Mouse (Mus musculus): ENCODE measurements around the gene Atg2a. TPM values are rescaled to one million over a fixed set of nuclear protein-coding genes. Genes with fewer than 3 reads are reported as not detected.

Gene Atg2a
- polyA plus RNA-seq (2015; fragmentation: Nextera tagmentation; extraction: Ambion mirVana), result 10.3 and 12.6 TPM in 2 replicates

DNA sequence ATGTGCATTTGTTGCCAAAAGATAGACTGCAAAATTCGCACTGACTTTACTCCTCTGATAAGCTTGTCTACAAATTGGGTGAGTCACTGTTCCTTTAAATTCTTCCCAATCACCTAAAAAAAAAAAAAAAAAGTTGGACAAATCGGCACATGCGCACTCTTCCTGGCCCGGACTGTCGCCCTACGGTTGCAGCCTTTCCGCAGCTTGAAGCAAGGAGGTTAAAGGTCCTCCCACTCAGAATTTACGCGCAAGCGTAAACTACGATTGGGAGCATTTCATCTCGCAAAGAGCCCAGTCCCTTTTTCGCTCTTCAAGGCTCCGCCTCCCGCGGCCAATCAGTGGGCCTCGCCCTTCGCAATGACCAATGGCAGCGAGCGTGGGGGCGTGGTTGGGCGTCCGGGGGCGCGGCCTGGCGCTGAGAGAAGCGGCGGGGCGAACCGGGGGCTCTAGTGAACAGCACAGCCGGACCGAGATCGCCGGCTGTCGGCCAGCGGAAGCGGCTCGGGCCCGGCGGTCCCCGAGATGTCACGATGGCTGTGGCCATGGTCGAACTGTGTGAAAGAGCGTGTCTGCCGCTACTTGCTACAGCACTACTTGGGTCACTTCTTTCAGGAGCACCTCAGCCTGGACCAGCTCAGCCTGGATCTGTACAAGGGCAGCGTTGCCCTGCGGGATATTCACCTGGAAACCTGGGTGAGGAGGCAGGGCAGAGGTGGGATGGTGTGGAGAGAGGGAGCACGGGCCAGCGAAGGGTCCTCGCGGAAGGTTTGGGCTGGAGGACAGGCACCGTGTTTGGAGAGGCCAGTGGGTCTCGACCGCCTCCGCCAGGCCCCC, at the start of gene Atg2a:
Atg2a (plus strand) TSS at position 395 of the 834 bp plus-strand sequence.
- Histone ChIP-seq H3K4me1 (replicated peaks; ENCODE audit: control insufficient read depth, insufficient read depth, low read length) (peaks cover 8% of the 10 kb centered on the region), H3K4me2 (ENCODE audit: low read depth, low read length) (peak within 1 kb of the TSS; percentile 94), H3K4me3 (ENCODE audit: low read length) (peak within 1 kb of the TSS; percentile 95), H3K27me3 (ENCODE audit: control insufficient read depth, insufficient read depth, low read depth, low read length) (no peaks in the 10 kb centered on the region), H3K27ac (ENCODE audit: low read length) (peak within 1 kb of the TSS; percentile 82), H3K36me3 (ENCODE audit: control insufficient read depth, insufficient read depth, low read length) (peaks cover 6% of the 10 kb centered on the region; the same call in 1 of the 2 replicates), H3K9me3 (ENCODE audit: control insufficient read depth, low read length) (no peaks in the 10 kb centered on the region), H3K9ac (ENCODE audit: low read length) (peak within 1 kb of the TSS; percentile 97)
- WGBS, result under 1% methylated on average over 55 of the region's 55 CpGs
- ATAC-seq (ENCODE audit: low read depth), result peak; percentile 96

DNA sequence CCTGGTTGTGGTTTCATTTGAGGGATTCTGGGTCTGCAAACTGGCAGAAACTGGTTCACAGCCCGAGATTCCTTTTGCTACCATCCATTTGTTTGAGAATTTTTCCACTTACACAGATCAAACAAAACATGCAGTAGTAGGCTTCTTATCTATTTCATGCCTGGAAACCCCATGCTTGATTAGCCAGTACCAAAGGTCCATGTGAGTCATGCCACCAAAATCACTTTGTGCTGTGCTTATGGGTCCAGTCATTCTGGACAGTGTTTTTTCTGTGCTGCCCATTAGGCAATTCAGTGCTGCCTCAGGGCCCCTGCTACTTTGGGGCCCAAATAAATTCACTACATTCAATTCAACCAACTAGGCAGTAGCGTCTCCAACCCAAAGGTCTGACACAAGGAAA, 37.2 kb upstream of the Atg2a start:
- no peaks in the 10 kb centered on the region for H3K27me3 ChIP-seq (ENCODE audit: control insufficient read depth, insufficient read depth, low read depth, low read length)
- H3K9ac ChIP-seq (ENCODE audit: low read length), result no peak overlapping the region
- H3K27ac ChIP-seq (ENCODE audit: low read length), result no peak overlapping the region
- WGBS, result 54% methylated on average over 2 of the region's 2 CpGs
- no peaks in the 10 kb centered on the region for H3K9me3 ChIP-seq (ENCODE audit: control insufficient read depth, low read length)
- no peaks in the 10 kb centered on the region for H3K36me3 ChIP-seq (ENCODE audit: control insufficient read depth, insufficient read depth, low read length)
- H3K4me2 ChIP-seq (ENCODE audit: low read depth, low read length), result no peak overlapping the region
- ATAC-seq (ENCODE audit: low read depth), result no peak
- H3K4me1 ChIP-seq (replicated peaks; ENCODE audit: control insufficient read depth, insufficient read depth, low read length), result no peaks in the 10 kb centered on the region
- no peak overlapping the region for H3K4me3 ChIP-seq (ENCODE audit: low read length)

- no peak for ATAC-seq (ENCODE audit: low read depth)
- Histone ChIP-seq H3K9ac (ENCODE audit: low read length) (no peak overlapping the region), H3K27ac (ENCODE audit: low read length) (no peak overlapping the region), H3K4me3 (ENCODE audit: low read length) (no peak overlapping the region), H3K4me1 (replicated peaks; ENCODE audit: control insufficient read depth, insufficient read depth, low read length) (no peaks in the 10 kb centered on the region), H3K36me3 (ENCODE audit: control insufficient read depth, insufficient read depth, low read length) (no peaks in the 10 kb centered on the region), H3K4me2 (ENCODE audit: low read depth, low read length) (no peak overlapping the region), H3K9me3 (ENCODE audit: control insufficient read depth, low read length) (no peaks in the 10 kb centered on the region), H3K27me3 (ENCODE audit: control insufficient read depth, insufficient read depth, low read depth, low read length) (no peaks in the 10 kb centered on the region)
- 59% methylated on average over 5 of the region's 5 CpGs for WGBS
Measured at GRCm38 (mm10) chr19:6206716-6207115, 34.8 kb upstream of the Atg2a start.

GRCm38 (mm10) chr19:6216046-6216705, 25.3 kb upstream of the Atg2a start:
- Histone ChIP-seq H3K9ac (ENCODE audit: low read length) (no peak overlapping the region), H3K4me2 (ENCODE audit: low read depth, low read length) (no peak overlapping the region), H3K9me3 (ENCODE audit: control insufficient read depth, low read length) (no peaks in the 10 kb centered on the region), H3K4me1 (replicated peaks; ENCODE audit: control insufficient read depth, insufficient read depth, low read length) (no peaks in the 10 kb centered on the region), H3K4me3 (ENCODE audit: low read length) (no peak overlapping the region), H3K36me3 (ENCODE audit: control insufficient read depth, insufficient read depth, low read length) (no peaks in the 10 kb centered on the region), H3K27ac (ENCODE audit: low read length) (no peak overlapping the region), H3K27me3 (ENCODE audit: control insufficient read depth, insufficient read depth, low read depth, low read length) (no peaks in the 10 kb centered on the region)
- WGBS, result 56% methylated on average over 6 of the region's 6 CpGs
- no peak for ATAC-seq (ENCODE audit: low read depth)

- Histone ChIP-seq H3K9ac (ENCODE audit: low read length) (no peak overlapping the region), H3K4me2 (ENCODE audit: low read depth, low read length) (no peak overlapping the region), H3K9me3 (ENCODE audit: control insufficient read depth, low read length) (no peaks in the 10 kb centered on the region), H3K27ac (ENCODE audit: low read length) (no peak overlapping the region), H3K36me3 (ENCODE audit: control insufficient read depth, insufficient read depth, low read length) (no peaks in the 10 kb centered on the region), H3K4me3 (ENCODE audit: low read length) (no peak overlapping the region), H3K27me3 (ENCODE audit: control insufficient read depth, insufficient read depth, low read depth, low read length) (no peaks in the 10 kb centered on the region), H3K4me1 (replicated peaks; ENCODE audit: control insufficient read depth, insufficient read depth, low read length) (no peaks in the 10 kb centered on the region)
- no peak for ATAC-seq (ENCODE audit: low read depth)
- WGBS, result 58% methylated on average over 6 of the region's 6 CpGs
Measured at GRCm38 (mm10) chr19:6218606-6219005, 22.9 kb upstream of the Atg2a start.

DNA sequence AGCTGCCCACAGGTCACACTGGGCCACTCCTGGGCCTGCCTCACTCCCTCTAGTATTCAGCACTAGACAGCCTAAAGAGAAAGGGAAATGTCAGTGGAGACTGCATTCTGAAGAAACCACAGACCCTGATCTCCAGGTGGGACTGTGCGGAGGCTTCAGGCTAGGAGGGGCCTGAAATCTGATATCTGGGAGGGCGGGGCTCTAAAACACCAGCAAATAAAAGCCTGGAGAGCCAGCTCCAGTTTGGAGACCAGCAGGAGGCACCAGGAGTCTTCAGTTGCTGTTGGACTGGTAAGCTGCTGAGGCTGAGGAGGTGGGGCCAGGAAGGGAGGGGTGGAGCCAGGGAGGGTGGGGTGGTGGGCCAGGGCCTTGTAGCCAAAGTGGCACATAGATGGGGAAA, 15.3 kb upstream of the Atg2a start, which contains the start of gene Gpha2:
Gpha2 (plus strand) TSS at position 246 of the 400 bp plus-strand sequence.
- ATAC-seq (ENCODE audit: low read depth), result peak; percentile 52; the same call in 1 of the 2 replicates
- Histone ChIP-seq H3K27me3 (ENCODE audit: control insufficient read depth, insufficient read depth, low read depth, low read length) (no peaks in the 10 kb centered on the region), H3K4me1 (replicated peaks; ENCODE audit: control insufficient read depth, insufficient read depth, low read length) (no peaks in the 10 kb centered on the region), H3K9me3 (ENCODE audit: control insufficient read depth, low read length) (no peaks in the 10 kb centered on the region), H3K4me2 (ENCODE audit: low read depth, low read length) (no peak within 1 kb of the TSS), H3K9ac (ENCODE audit: low read length) (no peak within 1 kb of the TSS), H3K4me3 (ENCODE audit: low read length) (no peak within 1 kb of the TSS), H3K27ac (ENCODE audit: low read length) (no peak within 1 kb of the TSS), H3K36me3 (ENCODE audit: control insufficient read depth, insufficient read depth, low read length) (peaks cover 8% of the 10 kb centered on the region)
- WGBS, result 20% methylated on average over 2 of the region's 2 CpGs

DNA sequence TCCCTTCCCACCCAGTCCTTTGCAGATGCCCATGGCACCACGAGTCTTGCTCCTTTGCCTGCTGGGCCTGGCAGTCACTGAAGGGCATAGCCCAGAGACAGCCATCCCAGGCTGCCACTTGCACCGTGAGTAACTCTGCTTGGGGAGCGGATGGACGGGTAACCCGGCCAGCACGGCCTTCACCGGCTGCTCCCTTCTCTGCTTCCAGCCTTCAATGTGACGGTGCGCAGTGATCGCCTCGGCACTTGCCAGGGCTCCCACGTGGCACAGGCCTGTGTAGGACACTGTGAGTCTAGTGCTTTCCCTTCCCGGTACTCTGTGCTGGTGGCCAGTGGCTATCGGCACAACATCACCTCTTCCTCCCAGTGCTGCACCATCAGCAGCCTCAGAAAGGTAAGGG, 14.7 kb upstream of the Atg2a start:
- Histone ChIP-seq H3K4me2 (ENCODE audit: low read depth, low read length) (no peak overlapping the region), H3K27ac (ENCODE audit: low read length) (no peak overlapping the region), H3K27me3 (ENCODE audit: control insufficient read depth, insufficient read depth, low read depth, low read length) (no peaks in the 10 kb centered on the region), H3K9ac (ENCODE audit: low read length) (no peak overlapping the region), H3K36me3 (ENCODE audit: control insufficient read depth, insufficient read depth, low read length) (peaks cover 12% of the 10 kb centered on the region), H3K9me3 (ENCODE audit: control insufficient read depth, low read length) (no peaks in the 10 kb centered on the region), H3K4me1 (replicated peaks; ENCODE audit: control insufficient read depth, insufficient read depth, low read length) (no peaks in the 10 kb centered on the region), H3K4me3 (ENCODE audit: low read length) (no peak overlapping the region)
- 0 out of 2 replicates have a peak, but pooled peaks have one; percentile 5 for ATAC-seq (ENCODE audit: low read depth)
- 81% methylated on average over 14 of the region's 14 CpGs for WGBS

DNA sequence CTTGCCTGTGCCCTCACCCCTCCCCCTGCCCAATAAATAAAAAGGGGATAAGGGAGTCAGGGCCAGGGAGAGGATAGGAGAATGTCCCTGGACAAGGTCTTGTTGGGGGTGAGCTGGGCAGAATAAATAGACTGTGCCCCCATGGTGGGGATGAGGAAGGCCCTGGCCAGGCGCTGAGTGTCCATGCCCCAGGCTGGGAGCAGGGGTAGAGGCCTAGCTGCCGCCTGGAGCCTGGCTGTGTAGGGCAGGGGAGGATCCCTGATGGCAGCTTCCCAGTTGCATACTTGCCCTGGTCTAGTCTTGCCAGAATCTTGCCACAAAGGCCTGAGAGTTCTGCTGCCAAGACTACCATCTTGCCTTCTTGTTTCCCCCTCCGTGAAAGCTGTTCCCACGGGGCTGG, 13.6 kb upstream of the Atg2a start:
- H3K36me3 ChIP-seq (ENCODE audit: control insufficient read depth, insufficient read depth, low read length), result peaks cover 12% of the 10 kb centered on the region
- WGBS, result 80% methylated on average over 4 of the region's 4 CpGs
- no peak; the same call in 1 of the 2 replicates for ATAC-seq (ENCODE audit: low read depth)

DNA sequence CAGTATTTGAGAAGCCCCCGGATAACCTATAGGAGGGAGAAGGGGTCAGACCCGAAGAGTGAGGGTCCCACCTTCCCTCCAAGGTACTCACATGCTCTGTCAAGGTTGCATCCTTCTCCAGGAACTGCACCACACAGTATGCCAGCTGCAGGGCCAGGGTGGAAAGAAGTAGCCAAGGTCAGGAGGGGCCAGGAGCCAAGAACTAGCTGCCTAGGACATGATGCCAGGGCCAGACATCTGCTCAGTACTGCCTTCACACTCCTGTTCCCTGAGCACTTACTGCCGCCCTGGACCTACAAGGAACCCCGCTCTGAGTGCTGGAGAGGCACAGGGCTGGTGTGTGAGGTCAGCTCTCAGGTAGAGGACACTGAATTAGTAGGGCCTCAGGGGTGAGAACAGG, 11.1 kb upstream of the Atg2a start:
- no peak overlapping the region for H3K4me3 ChIP-seq (ENCODE audit: low read length)
- H3K9ac ChIP-seq (ENCODE audit: low read length), result no peak overlapping the region
- ATAC-seq (ENCODE audit: low read depth), result no peak
- H3K4me1 ChIP-seq (replicated peaks; ENCODE audit: control insufficient read depth, insufficient read depth, low read length), result peaks cover 12% of the 10 kb centered on the region
- no peaks in the 10 kb centered on the region for H3K27me3 ChIP-seq (ENCODE audit: control insufficient read depth, insufficient read depth, low read depth, low read length)
- H3K27ac ChIP-seq (ENCODE audit: low read length), result no peak overlapping the region
- 80% methylated on average over 4 of the region's 4 CpGs for WGBS
- H3K9me3 ChIP-seq (ENCODE audit: control insufficient read depth, low read length), result no peaks in the 10 kb centered on the region
- H3K4me2 ChIP-seq (ENCODE audit: low read depth, low read length), result no peak overlapping the region
- peaks cover 12% of the 10 kb centered on the region for H3K36me3 ChIP-seq (ENCODE audit: control insufficient read depth, insufficient read depth, low read length)

More for the DNA sequence above, 13.6 kb upstream of the Atg2a start:
- Histone ChIP-seq H3K4me3 (ENCODE audit: low read length) (no peak overlapping the region), H3K4me2 (ENCODE audit: low read depth, low read length) (no peak overlapping the region), H3K27ac (ENCODE audit: low read length) (no peak overlapping the region), H3K27me3 (ENCODE audit: control insufficient read depth, insufficient read depth, low read depth, low read length) (no peaks in the 10 kb centered on the region), H3K9ac (ENCODE audit: low read length) (no peak overlapping the region), H3K4me1 (replicated peaks; ENCODE audit: control insufficient read depth, insufficient read depth, low read length) (no peaks in the 10 kb centered on the region), H3K9me3 (ENCODE audit: control insufficient read depth, low read length) (no peaks in the 10 kb centered on the region)

All from lung, embryonic 16.5 days (tissue).